Mouse (Mus musculus): ENCODE data around the gene Utp3.

Utp3 gene

GRCm38 (mm10) chr5:88574829-88575228 lies 20.6 kb downstream of the Utp3 start:
- DNase-seq (ENCODE audit: low spot score): no peak

GRCm38 (mm10) chr5:88575506-88576338 lies 21.5 kb downstream of the Utp3 start:
- DNase-seq (ENCODE audit: low spot score): no peak

DNA sequence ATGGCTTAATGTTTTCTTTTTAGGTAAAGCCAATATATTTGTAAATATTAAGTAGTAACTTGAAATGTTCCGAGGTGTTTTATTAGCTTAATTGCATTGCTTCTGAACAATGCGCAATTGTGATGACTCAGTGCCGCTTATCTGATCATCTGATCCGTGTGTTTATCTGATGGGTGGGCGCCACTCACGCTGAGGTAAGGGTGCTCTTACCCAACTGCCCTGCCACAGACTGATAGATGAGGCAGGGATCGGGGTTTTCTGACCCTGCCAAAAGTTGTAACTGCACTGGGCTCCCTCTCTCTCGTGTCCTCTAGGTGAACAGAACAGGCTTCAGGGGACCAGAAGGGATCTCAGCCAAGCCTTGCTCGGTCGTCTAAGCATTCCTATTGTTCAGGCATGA lies 26.4 kb downstream of the Utp3 start:
- DNase-seq (ENCODE audit: low spot score): no peak

DNA sequence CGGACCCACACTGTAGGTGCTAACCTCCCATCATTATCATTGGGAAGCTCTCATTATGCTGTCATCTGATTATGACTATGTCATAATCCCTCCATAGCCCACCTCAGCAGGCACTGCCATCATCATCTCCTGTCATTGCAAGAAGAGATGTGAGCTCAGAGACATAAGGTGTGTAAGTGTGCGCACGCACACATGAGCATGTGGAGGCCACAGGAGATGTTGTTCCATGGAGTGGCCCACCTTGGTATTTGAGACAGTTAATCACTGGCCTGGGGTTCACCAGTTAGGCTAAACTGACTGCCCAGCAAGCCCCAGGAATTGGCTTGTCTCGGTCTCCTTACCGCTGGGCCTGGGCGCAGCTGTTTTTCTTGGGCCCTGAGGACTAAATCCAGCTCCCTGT lies 27.1 kb downstream of the Utp3 start:
- DNase-seq (ENCODE audit: low spot score): no peak

DNA sequence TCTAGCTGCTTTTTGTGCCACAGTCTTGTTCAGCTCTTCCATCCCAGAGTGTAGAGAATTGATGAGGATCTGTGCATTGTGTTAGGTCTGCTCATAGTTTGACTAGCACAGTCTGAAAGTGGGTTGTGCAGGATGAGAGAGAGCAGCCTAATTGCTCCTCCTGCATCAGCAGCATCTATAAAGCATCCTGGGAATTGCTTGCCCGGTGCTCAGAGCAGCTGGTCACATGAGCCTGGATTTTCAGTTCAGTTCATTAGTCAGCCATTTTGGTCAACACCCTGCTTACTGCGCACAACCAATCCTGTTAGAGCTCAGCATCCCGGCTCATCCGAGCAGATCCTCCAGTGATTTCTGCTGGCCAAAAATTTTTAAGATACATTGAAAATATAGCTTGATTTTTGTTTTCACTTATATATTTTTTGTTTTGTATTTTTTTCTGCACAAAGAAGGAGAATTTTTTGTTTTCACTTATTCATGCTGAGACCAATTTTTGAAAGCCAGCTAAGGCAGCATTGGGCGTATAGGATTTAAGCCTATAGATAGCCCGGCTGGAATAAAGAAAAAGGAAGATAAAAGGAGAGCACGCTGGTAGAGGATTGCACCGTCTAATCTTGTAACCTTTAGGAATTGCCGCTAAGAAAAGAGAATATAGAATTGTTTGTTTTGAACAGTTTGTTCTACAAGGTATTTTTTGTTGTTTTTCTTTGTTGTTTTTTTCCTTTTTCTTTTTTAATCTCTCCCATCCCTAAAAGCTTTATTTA lies 29.2 kb downstream of the Utp3 start:
- peak; percentile 21 for DNase-seq (ENCODE audit: low spot score)

GRCm38 (mm10) chr5:88584061-88584460 lies 29.8 kb downstream of the Utp3 start:
- DNase-seq (ENCODE audit: low spot score): no peak

DNA sequence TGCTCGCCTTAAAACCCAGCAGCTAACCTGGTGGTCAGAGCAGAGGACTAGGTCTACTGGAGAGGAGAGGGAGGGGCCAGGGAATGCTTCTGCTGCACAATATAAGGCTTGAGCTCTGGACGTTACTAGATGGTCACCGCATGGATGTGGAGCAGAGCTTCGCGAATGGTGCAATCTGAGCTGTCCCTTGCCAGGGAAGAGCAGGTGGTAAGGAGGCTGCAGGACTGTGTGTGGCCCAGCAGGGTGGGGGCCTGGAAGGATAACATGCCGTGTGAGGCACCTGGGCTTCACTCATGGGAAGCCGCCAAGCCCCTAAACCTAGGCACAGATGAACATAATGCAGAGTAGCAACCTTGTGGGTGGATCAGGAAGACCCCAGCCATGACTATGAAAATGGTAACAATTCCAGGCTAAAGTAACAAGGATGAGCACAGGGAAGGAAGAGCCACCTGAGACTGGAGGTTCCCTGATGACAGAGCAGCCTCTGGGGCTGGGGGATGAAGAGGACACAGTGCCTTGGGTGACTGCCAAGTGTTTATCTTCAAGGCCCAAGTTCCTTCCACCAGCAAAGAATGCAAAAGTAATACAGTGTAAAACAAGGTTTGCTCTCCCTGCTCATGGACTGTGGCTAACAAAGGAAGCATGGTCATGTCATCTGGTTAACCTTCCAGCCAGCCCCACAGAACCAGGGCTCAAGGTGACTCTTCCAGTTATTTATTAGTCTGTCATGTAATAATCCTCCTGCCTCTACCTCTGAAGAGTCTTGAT lies 32.3 kb downstream of the Utp3 start:
- peak; percentile 51 for DNase-seq (ENCODE audit: low spot score)

DNA sequence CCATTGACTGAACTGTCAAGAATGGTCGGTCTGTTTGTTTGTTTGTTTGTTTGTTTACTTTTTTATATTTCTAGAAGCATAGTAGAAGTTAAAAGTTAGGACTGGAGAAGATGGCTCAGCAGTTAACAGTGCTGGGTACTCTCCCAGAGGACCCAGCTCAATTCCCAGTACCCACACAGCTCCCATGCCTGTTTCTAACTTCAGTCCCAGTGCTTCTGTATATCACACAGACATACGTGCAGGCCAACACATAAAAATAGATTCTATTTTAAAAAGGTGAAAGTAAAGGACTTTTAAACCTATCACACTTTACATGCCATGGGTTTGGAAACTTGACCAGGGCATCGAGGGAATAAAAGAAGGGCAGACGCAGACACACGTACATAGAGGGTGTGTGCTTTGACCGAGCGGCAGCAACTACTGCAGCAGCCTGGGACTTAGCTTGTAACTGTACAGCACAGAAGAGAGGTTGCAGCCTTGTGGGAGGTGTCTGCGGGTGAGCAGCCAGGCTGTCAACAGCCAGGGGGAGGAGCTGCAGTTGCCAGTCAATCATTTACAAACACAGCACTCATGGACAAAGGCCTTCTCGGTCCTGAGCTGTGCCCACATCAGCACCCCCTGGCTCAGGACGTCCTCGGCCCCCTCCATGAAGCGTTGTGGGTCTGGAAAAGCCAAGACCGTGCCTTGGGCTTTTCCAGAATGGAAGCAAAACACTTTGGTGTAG lies 33.1 kb downstream of the Utp3 start:
- peak; percentile 23 for DNase-seq (ENCODE audit: low spot score)

GRCm38 (mm10) chr5:88588481-88588880 lies 34.2 kb downstream of the Utp3 start:
- no peak for DNase-seq (ENCODE audit: low spot score)

- no peak for DNase-seq (ENCODE audit: low spot score)
Observed at GRCm38 (mm10) chr5:88593421-88594172, 39.3 kb downstream of the Utp3 start.

DNA sequence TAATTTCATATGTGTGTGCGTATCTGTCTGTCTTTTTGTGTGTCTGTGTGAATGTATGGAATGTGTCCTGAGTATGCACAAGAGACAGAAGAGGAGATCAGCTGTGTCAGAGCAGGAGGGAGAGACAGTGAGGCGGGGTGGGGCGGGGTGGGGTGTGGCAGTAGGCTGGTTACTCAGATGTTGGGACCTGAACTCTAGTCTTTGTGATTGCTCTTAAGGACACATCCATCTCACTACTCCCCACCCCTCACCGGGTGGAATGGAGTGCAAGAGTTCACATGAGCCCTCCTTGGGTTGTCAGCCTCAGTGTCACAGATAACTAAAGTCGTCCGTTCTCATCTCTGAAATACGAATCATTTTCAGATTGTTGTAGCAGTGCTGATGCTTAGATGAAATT lies 39.9 kb downstream of the Utp3 start:
- DNase-seq (ENCODE audit: low spot score): no peak

DNA sequence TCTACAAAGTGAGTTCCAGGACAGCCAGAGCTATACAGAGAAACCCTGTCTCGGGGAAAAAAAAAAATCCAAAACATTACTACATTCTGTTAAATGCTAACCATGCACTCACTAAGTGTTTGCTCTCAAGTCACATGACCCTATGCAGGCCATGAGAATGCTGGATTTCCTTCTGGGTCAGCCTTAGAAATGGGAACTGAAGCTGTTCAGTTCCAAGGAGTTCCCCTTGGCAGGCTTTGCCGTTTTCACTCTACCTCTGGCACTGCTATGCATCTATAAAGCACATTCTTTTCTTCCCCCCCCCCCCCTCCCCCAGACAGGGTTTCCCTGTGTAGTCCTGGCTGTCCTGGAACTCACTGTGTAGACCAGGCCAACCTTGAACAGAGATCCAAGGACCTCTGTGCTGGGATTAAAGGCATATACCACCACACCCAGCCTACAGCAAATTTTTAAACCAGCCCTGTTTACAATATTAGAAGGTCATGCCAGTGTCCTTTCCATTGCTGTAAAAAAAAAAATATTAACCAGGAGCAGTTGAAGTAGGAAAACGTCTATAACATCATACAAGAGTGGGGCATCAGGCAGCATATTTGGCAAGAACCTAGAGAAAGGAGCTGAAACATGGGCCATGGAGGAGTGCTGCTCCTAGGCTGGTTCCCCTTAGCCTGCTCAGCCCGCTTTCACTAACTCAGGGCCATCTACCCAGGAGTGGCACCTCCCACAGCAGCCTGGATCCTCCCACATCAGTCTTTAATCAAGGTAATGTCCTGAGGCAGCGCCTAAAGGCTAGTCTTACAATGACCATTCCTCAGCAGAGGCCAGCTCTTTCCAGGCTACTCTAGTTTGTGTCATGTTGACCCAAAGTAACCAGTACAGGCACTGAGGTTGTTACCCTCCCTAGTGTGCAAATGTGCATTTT lies 41.5 kb downstream of the Utp3 start:
- DNase-seq (ENCODE audit: low spot score): no peak

- no peak for DNase-seq (ENCODE audit: low spot score)
Observed at GRCm38 (mm10) chr5:88598961-88599360, 44.7 kb downstream of the Utp3 start.

DNA sequence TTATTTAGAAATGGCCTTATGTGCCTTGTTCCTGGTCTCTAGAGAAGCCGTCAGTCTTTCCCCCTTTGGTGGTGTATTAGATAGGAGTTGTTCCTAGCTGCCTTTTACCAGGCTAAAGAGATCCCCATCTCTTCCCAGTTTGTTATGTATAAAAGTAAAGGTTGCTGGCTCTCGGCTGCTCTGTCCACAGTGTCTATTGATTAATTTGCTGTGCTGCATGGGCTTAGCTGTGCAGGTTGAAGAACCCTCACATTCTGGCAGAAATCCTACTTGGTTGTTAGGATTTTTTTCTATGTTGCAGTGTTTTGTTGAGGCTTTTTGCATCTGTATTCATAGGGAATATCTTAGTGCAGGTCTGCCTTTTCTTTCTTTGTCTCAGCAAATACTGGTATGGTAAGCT lies 47.8 kb downstream of the Utp3 start:
- no peak for DNase-seq (ENCODE audit: low spot score)

DNA sequence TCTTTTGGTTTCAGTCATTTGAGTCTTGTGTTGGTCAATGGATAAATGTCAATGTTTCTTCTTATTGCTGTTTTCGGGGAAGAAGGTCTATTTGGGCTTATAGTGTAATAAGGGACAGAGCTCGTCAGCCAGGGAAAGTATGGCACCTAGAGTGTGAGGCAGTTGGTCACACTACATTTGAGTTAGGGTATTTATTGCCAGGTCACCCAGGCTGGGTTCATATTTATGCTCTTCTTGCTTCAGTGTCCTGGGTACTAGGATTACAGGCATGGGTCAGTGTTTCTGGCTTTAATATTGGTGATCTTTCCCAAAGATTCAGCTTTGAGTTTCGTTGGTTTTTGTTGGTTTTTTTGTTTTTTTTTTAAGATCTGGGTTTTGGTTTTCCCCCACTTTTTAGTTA lies 48.5 kb downstream of the Utp3 start:
- DNase-seq (ENCODE audit: low spot score): no peak

- peak; percentile 43 for DNase-seq (ENCODE audit: low spot score)
Observed at GRCm38 (mm10) chr5:88604046-88604445, 49.8 kb downstream of the Utp3 start.

GRCm38 (mm10) chr5:88604641-88605358 lies 50.5 kb downstream of the Utp3 start:
- no peak for DNase-seq (ENCODE audit: low spot score)
